Mouse (Mus musculus): ENCODE data around the gene Bcap29. TPM values are rescaled to one million over a fixed set of nuclear protein-coding genes. Genes with fewer than 3 reads are reported as not detected.

Bcap29 gene
- 75.3 and 93.5 TPM in 2 replicates for polyA plus RNA-seq (2021; fragmentation: Nextera tagmentation)
- long read RNA-seq, experiment 1, full-length matches to known transcripts, result 408 of 426 reads
- long read RNA-seq, experiment 1, partial matches to known transcripts, result 8 of 426 reads
- long read RNA-seq, experiment 1, other reads (novel, unspliced or antisense), result 10 of 426 reads
- long read RNA-seq, experiment 2, full-length matches to known transcripts, result 80 of 115 reads
- long read RNA-seq, experiment 2, partial matches to known transcripts, result 28 of 115 reads
- long read RNA-seq, experiment 2, other reads (novel, unspliced or antisense), result 7 of 115 reads

GRCm38 (mm10) chr12:31634343-31635239, at the start of gene Bcap29:
Bcap29 (minus strand) TSS chr12:31634658.

GRCm38 (mm10) chr12:31654197-31654964, 19.9 kb upstream of the Bcap29 start, which contains the start of the genes Dus4l and Cog5:
Dus4l (minus strand) TSS chr12:31654826.
Cog5 (plus strand) TSS chr12:31654869.

Other genes with a start within 250 kb of the Bcap29 start
- 0.04 TPM in 1 of 2 replicates, not detected in the other for gene Slc26a3, start 243.8 kb downstream of the Bcap29 start, polyA plus RNA-seq (2021; fragmentation: Nextera tagmentation)
- gene Cbll1, start 135.0 kb downstream of the Bcap29 start, polyA plus RNA-seq (2021; fragmentation: Nextera tagmentation), result 9.0 and 14.8 TPM in 2 replicates
- gene Slc26a4, start 74.7 kb downstream of the Bcap29 start, polyA plus RNA-seq (2021; fragmentation: Nextera tagmentation), result 0.74 and 1.3 TPM in 2 replicates
- gene Dus4l, start 20.2 kb upstream of the Bcap29 start, polyA plus RNA-seq (2021; fragmentation: Nextera tagmentation), result 3.6 and 6.7 TPM in 2 replicates
- gene Cog5, start 20.2 kb upstream of the Bcap29 start, polyA plus RNA-seq (2021; fragmentation: Nextera tagmentation), result 9.5 and 13.8 TPM in 2 replicates
- gene Gpr22, start 79.3 kb upstream of the Bcap29 start, polyA plus RNA-seq (2021; fragmentation: Nextera tagmentation), result 20.9 and 25.8 TPM in 2 replicates

Measured in left cerebral cortex, adult 6 months (tissue).